Mouse (Mus musculus): ENCODE results near the gene H1foo.

Gene H1foo

DNA sequence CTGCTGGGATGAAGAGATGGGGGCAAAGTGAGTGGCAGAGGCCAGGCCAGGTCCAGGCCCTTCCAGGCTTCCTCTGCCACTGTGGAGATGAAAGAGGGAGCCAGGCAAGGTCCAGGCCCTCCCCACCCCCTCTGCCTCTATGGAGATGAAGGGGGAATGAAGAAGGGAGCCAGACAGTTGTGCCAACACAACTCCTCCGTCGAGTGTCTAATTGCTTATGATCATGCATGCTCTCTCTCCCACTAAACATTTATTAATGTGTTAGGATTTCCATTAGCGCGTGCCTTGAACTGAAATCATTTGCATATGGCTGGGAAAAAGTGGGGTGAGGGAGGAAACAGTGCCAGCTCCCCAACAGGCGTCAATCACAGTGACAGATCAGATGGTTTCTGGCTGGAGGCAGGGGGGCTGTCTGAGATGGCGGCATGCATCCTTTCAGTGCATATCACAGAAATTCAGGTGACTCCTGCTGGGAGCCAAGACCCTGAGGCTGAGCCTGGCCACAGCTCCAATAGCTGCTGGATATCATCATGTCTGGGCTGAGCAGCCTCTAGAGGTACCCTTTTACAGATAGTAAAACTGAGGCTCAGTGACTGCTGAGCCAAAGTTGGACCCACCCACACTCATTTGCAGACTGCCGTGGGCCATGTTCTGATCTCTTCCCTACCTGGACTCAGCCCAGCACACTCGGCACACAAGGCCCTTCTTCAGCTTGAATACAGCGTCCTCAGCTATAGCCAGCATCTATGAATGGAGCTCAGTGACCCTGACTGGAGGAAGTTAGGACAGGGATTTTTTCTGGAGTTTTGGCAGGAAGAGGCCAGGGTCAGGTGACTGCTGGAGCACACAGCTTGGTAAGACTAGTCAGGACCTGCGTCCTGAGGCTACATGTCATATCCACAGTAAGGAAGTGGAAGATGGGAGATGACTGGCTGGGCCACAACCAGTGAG lies 17.2 kb upstream of the H1foo start:
- DNase-seq (ENCODE audit: low spot score in 2 of 2), result no peak

DNA sequence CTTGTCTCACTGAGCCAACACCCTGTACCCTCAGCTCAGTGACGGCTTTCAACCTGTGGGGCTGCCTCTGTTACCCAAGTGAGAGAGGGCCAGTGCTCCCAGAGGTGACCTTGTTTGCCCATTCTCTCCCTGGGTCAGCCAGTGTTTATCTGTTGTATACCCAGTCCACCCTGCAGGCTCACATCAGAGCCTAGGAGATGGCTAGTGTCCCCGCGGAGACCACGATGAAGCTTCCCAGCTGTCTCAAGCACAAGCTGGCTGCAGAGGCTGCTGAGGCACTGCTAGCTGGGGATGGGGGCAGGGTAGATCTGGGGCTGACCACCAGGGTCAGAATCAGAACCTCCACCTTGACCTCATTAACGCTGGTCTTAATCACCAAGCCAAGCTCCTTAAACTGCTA lies 14.7 kb upstream of the H1foo start:
- DNase-seq (ENCODE audit: low spot score in 2 of 2), result no peak

DNA sequence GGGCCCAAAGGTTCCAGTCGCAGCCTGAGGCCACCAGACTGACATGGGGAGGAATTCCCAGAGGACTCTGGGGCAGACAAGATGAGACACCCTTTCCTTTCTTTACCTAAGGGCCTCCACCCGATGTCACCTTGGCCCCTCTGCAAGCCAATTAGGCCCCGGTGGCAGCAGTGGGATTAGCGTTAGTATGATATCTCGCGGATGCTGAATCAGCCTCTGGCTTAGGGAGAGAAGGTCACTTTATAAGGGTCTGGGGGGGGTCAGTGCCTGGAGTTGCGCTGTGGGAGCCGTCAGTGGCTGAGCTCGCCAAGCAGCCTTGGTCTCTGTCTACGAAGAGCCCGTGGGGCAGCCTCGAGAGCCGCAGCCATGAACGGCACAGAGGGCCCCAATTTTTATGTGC lies 13.1 kb upstream of the H1foo start, which contains the start of gene Rho:
Rho (plus strand) TSS at position 110 of the 400 bp plus-strand sequence.
- no peak for DNase-seq (ENCODE audit: low spot score in 2 of 2)

DNA sequence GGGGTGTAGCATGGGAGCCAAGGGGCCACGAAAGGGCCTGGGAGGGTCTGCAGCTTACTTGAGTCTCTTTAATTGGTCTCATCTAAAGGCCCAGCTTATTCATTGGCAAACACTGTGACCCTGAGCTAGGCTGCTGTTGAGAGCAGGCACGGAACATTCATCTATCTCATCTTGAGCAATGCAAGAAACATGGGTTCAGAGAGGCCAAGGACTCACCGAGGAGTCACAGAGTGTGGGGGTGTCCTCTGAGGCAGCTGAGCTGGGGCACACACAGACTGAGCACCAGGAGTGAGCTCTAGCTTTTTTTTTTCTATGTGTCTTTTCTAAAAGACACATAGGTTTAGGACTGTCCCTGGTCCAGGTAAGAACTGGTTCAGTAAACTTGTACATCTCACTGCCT lies 12.3 kb upstream of the H1foo start:
- DNase-seq (ENCODE audit: low spot score in 2 of 2), result no peak

DNA sequence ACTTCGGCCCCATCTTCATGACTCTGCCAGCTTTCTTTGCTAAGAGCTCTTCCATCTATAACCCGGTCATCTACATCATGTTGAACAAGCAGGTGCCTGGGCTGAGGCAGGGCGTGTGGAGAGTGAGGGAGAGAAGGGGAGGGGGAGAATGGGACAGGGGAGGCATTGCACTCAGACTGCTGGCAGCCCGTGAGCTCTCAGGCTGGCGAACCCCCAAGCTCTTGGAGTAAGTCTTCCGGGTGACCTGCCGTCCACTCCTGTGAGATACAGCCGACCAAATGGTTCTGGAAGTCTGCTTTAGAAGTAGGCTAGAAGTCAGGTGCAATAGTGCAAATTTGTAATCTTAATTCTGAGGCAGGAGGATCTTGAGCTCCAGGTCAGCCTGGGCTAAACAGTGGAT lies 9.2 kb upstream of the H1foo start:
- DNase-seq (ENCODE audit: low spot score in 2 of 2), result no peak

DNA sequence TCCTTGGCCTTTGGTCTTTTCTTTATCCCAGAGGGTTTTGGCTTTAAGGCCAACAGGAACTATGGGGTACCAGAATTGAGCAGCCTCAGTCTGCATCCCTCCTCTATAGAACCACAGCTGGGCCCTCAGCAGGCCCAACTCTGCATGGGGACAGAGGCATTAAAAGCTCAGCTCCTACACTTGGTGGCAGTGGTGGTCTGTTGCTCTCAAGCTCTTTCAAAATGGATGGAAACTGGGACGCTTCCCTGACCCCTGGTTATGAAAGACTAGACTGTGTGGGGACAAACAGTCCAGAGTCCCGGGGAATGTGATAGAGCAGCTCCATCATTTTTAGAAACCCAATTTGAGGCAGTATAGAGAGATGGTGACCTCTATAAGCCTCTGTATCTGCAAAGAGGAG lies 6.7 kb upstream of the H1foo start:
- no peak for DNase-seq (ENCODE audit: low spot score in 2 of 2)

DNA sequence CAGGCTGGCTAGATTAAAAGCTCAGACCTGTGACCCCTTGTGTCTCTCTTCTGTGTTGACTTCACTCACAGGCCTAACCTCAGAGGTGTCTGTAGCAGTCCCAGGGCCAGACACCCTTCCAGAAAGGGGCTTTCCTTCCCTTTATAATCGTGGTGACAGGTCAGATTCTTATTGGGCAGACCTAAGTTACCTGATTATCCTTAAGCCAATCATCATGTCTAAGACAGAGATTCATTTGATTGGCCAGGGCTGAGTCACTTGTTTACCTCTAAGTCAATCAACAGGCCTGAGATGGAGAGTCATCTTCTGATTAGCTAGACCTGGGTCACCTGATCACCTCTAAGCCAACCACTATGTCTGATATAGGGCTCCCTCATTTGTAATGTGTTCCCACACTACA lies 5.9 kb upstream of the H1foo start:
- DNase-seq (ENCODE audit: low spot score in 2 of 2), result no peak

DNA sequence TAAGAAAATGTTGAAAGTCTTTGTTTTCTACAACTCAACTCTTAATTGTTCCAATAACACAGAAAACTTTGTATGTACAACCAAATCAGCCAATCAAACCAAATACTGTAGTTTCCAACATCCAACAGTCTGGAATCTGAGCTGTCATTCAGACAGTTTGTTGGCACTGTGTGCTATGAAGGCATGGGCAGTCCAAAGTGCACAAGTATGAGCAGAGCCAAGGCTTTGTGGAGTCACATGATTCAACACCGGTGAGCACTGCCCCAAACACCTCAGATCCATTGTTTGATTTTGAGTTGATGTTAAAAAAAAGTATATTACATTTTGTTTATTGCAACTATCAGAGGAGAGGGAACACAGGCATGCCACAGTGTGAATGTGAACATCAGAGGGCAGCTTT lies 4.1 kb upstream of the H1foo start:
- DNase-seq (ENCODE audit: low spot score in 2 of 2), result no peak

DNA sequence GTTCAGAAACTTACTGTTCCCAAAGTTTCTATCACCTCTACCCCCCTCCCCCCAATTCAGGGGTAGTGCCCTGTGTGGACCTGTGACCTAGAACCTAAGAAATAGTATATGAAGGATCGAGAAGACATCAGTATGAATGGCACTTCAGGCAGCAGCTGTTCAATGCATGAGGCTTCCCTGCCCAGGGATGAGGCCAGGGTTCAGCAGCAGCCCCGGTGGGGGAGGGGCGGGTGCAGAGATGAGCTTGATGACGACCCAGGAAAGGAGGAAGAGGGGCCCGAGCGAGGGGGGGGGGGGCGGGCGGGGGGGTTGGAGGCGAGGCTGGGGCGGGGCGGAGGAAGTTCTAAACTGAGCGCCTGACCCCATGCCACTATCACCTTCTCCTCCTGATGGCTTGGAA lies 3.6 kb upstream of the H1foo start:
- no peak for DNase-seq (ENCODE audit: low spot score in 2 of 2)

DNA sequence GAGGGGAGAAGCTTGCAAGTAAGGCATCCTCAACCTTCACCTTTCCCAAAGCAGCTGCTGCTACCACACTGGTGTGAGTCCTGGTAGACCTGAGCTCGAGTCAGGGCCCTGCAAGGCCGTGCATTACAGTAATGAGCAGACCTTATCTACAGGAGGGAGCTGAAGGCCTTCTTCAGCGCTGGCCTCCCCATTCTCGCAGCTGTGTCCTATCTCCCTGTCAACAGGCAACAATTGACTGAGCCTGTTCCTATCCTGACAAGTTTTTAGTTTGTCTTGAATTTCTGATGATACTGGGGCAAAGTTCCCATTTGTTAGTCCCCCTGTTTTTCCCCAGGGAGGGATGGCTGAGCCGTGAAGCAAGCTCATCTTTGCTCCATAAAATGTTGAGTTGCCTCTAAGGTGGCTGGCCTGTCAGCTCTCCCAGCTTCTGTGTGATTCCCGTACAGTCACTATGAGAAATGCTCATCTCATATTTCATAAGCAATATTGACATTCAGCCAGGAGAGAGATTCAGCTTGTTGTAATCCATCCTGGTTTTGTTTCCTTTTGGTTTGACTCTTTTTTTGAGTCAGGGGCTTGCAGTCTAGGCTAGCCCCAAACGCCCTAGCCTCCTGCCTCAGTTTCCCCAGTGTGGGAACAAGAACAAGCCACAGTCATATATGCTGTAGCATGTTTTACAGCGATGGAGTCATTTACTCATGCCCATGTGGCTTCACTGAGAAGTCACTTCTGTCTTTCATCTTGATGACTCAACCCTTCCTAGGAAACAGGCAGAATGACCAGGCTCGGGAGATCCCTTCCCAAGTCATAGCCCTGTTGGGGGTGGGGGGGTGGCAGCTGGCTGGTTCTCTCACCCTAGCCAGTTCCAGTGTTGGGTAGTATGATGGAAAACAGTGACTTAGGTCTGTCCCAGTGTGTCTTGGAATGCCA lies 975 bp upstream of the H1foo start:
- DNase-seq (ENCODE audit: low spot score in 2 of 2), result no peak

DNA sequence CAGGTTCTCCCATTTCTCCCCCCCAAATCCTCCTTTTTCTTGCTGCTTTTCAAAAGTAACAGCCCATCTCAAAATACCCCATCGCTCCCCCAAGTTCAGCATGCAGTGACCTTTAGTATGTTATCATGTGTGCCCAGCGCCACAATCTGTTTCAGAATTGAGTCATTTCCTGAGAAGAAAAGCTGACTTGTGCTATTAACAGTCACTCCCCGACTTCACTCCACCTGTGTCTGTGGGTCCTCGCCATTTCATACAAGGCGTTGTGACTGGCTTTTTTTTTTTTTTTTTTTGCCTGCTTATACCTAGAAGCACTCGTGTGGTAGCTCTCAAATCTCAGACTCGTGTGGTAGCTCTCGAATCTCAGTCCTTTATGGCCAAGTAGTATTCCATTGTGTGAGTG lies 895 bp downstream of the H1foo start:
- no peak for DNase-seq (ENCODE audit: low spot score in 2 of 2)

DNA sequence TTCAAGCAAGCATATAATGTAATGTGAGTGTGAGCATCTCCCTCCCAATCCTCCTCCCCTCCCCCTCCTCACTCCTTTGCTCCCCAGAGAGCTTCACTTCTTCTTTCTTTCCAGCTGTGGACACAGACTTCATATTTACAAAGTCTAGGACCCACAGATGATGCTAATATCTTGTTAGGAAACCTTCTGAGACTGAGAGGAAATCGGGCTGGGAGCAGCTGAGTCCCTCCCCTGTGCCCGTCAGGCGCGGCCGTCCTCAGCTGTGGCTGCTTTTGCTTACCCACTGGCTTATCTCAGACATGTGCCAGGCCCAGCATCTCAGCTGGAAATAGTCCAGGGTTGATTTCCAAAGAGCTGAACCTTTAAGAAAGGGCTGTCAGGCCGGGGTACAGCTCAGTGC lies 1.7 kb downstream of the H1foo start:
- DNase-seq (ENCODE audit: low spot score in 2 of 2), result no peak

DNA sequence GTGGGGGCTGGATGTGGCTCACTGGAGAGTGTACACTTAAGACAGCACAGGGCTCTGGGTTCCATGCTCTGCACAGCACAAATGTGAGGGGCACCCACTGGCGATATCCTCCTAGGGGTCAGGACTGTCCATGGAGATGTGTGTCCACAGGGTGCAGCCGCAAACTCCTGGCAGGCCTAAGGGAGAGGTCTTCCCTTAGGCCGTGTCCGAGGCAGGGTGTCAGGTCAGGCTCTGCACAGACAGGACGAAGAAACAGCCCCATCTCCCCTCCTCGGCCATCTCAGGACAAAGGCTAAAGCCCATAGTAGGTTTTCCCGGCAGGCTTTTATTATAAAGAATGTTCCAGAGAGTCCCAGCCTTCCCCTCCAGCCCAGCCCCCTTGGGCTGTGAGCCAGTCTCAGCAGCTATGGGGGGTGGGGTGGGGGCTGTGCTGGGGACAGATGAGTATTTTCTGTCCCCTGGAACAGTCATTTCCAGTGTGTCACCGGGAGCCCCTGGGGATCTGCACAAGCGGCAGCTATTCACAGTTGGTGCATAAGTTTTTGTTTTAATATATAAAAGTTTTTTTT lies 9.9 kb downstream of the H1foo start:
- DNase-seq (ENCODE audit: low spot score in 2 of 2), result no peak

DNA sequence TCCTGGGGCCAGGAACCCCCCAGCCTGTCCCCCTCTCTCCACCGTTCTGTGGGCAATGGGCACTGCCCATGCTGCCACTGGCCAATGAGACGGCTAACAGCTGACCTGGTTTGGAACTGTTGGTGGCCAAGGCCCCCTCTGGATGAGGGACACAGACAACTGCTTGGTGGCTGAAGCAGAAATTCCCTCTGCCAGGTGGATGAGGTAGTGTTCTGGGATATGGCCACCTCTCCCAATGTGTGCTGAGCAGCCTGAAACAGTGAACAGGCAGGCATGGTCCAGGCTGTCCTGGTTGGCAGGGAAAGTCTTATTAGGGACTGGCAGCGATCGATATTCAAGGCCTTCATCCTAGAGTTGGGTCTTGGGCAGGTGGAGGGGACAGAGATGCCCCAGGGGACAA lies 10.4 kb downstream of the H1foo start:
- DNase-seq (ENCODE audit: low spot score in 2 of 2), result no peak

DNA sequence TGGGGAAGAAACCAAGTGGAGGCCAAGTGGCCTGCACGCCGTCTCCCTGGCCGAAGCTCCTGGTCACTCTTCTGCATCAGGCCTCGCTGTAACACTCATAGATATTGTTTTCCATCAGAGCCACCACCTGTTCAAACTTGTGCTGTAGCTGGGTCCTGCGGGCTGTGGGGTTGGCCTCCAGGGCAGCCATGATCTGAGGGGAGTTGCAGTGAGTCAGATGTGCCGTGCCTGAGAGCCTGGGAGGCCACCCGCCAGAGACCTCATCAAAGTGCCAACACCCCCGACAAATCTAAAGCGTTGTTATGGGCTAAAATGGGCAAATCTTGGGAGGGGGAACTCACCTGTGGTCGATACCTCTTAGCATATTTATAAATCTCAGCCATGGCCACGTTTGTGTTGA lies 10.9 kb downstream of the H1foo start:
- DNase-seq (ENCODE audit: low spot score in 2 of 2), result no peak

DNA sequence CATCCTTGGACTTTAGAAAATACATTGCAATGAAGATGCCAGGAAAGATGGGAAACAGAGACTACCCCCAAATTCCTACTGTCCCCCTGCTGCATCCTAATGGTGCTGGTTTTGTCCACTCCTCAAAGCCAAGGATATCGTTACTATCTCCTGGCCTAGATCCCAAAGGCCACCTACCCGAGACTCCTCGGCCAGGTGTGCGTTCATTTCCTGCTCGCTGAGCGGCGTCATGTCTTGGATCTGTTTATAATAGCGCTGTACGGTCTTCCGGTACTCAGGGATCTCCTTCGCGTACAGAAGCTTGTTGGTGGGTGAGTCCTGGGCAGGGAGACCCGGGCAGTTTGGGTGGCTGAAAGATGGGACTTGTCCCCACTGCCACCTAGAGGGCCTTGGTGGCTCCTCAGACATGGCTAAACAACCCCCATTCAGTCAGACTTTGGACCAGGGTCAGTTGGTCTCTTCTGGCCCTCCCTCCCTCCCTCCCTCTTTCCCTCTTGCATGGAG lies 11.7 kb downstream of the H1foo start:
- no peak for DNase-seq (ENCODE audit: low spot score in 2 of 2)

DNA sequence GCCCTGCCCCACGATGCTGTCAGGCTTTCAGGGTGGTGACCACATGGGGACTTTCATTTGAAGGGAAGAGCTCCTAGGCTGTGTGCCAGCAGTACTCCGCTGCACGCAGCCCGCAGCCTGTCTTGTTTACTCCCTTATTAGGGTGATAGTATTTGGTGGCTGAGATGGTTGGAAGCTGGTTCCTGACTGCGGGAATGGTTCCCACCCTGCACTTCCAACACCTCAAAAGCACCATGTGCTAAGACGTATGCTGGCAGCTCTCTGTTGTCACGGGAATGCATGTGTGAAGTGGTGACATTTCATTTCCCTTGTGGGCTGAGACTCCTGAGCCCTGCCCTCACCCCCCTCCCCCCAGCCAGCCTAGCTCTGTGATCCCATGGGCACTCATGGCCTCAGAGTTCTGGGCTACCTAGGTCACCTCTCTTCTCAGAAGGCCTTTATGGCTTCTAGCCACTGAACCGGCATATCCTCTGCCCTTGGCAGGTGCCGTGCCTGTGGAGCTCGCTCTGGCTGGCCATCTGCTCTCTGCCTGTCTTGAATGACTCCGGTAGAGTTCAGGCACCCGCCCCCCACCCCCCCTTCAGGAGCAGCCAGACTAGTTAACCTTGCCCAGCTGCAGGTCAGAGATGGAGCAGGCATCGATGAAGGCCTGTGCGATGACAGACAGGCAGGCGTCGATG lies 12.3 kb downstream of the H1foo start:
- no peak for DNase-seq (ENCODE audit: low spot score in 2 of 2)

DNA sequence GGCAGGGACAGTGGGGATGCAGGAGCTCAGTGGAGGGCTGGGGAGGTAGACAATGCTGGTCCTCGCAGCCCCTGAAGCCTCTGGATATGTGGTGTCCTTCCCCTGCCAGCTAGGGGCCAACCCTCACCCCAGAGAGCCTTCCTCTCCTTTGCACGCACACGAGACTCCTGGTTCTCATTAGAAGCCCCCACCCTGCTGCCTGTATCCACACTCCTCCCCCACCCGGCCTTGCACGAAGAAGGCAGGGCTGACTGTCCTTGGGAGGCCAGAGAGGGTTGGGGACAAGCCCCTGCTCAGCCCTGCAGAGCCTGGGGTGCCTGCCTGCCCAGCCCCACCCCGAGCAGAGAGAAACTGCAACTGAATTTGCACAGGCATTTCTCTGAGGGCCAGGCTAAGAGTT lies 12.9 kb downstream of the H1foo start:
- no peak for DNase-seq (ENCODE audit: low spot score in 2 of 2)

DNA sequence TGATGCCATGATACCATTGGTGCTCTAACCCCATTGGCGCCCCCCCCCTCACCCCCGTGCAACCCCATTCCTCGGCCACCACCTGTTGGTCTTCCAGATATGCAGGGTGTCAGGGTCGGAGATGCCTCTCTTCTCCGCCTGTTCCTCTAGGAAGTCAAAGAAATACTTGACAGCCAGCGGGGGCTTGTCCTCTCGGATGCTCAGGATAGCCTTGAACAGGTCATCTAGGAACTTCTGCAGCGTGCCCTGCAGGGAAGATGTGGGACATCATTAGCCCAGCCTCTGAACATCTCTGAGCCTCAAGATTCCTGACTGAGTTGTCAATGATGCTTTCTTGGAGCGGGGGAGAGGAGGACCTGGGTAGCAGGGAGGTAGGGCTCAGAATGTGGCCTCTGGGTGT lies 13.7 kb downstream of the H1foo start:
- no peak for DNase-seq (ENCODE audit: low spot score in 2 of 2)

DNA sequence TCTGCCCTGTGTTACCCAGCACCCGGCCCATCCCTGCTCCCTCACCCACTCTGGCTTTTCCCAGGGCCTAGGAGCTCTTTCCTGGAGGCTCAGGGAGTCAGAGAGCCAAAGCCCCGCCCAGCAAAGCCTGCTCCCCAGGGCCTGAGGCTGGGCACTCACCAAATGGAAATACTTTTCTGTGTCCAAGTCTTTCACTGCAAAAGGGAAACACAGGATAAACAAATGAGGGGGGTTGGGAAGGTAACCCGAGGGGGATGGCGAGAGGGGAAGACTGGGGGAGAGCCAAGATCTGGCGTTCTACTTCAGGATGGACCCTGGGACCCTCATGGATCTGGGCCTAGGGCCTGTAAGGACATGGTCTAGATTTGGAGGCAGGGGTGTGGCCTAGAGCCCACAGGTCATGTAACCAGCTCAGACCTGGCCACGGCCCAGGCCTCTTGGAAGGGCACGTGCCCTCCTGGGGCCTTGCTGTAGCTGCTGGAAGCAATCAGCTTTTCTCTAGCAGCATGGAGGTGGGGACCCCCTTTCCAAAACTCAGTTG lies 14.5 kb downstream of the H1foo start:
- DNase-seq (ENCODE audit: low spot score in 2 of 2), result no peak

DNA sequence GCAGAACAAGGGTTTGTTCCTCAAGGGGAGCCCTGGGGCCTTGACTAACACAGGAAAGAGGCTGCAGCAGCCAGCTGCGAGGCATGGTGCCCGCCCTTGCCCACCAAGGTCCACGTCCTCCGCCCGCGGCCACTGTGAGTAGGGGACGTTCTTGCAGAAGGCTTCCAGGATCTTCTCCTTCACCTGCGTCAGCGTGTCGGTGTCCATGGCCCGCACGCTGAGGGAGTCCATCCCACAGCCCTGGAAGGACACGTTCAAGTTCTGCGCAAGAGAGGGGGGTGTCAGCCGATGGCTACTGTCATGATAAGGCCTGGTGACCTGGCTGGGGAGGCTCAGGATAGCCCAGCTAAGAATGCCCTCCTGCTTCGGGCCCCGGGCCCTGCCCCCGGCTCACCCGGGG lies 15.6 kb downstream of the H1foo start:
- DNase-seq (ENCODE audit: low spot score in 2 of 2), result no peak

Data from spleen, postnatal 10 days (tissue).